Mouse (Mus musculus) kidney, embryonic 15.5 days (tissue): ENCODE results near the gene Lamtor4. TPM values are rescaled to one million over a fixed set of nuclear protein-coding genes. Genes with fewer than 3 reads are reported as not detected.
A peak's percentile ranks its signal among the peaks of the same experiment; 100 is the strongest.

Source experiments
- ATAC-seq: fragments of 200-750 bp; cut with Nextera tagmentation; replicated peaks from 2 replicates; pipeline ENCODE4 v1.8.0; 2017; ENCODE audit warnings: moderate TSS enrichment; ENCODE audit not compliant: low FRiP score
- H3K27ac ChIP-seq: fragments of 300-500 bp; sonication (generic); 2 replicates; pipeline ENCODE4 v1.5.1; 2015; ENCODE audit warnings: mild to moderate bottlenecking, inconsistent platforms
- H3K27me3 ChIP-seq: fragments of 300-500 bp; sonication (generic); 2 replicates; pipeline ENCODE4 v1.6.1; 2015; ENCODE audit warnings: inconsistent platforms
- H3K36me3 ChIP-seq: fragments of 300-500 bp; sonication (generic); 2 replicates; pipeline ENCODE4 v1.6.1; 2015; ENCODE audit warnings: inconsistent platforms
- H3K4me1 ChIP-seq: fragments of 300-500 bp; sonication (generic); 2 replicates; pipeline ENCODE4 v1.6.1; 2015; ENCODE audit warnings: inconsistent platforms
- H3K4me2 ChIP-seq: fragments of 300-500 bp; sonication (generic); 2 replicates; pipeline ENCODE4 v1.6.1; 2015; ENCODE audit warnings: moderate library complexity, mild to moderate bottlenecking, inconsistent platforms
- H3K4me3 ChIP-seq: fragments of 300-500 bp; sonication (generic); replicated peaks from 2 replicates; pipeline ENCODE4 v1.5.1; 2015; ENCODE audit warnings: mild to moderate bottlenecking, inconsistent platforms
- H3K9ac ChIP-seq: fragments of 300-500 bp; sonication (generic); 2 replicates; pipeline ENCODE4 v1.6.1; 2015; ENCODE audit warnings: mild to moderate bottlenecking, inconsistent platforms
- H3K9me3 ChIP-seq: fragments of 300-500 bp; sonication (generic); replicated peaks from 2 replicates; pipeline ENCODE4 v1.6.1; 2016; ENCODE audit warnings: inconsistent platforms
- WGBS: fragments of 180-500 bp; shearing (Covaris S2); methylation state at CpG from one replicate; pipeline ENCODE4 v1.1.7; 2015; ENCODE audit warnings: mixed read lengths; 5-methylcytosine and 5-hydroxymethylcytosine counted together
- polyA plus RNA-seq: library from polyadenylated mRNA; unstranded; fragments of >200 nt; fragmentation: Nextera tagmentation; extraction: Ambion mirVana; gene quantifications from 2 replicates; pipeline ENCODE4 v1.2.1, GENCODE M21; 2015

Gene Lamtor4
- polyA plus RNA-seq, 1 experiment from 2014 or later: 57.8 TPM

- Histone ChIP-seq H3K4me2 (peak overlapping the region; percentile 84), H3K4me3 (peak overlapping the region; percentile 80; the same call in 1 of the 2 replicates), H3K4me1 (peaks cover 44% of the 10 kb centered on the region), H3K9me3 (peaks cover 7% of the 10 kb centered on the region; the same call in 1 of the 2 replicates), H3K36me3 (peaks cover 17% of the 10 kb centered on the region), H3K27me3 (peaks cover 7% of the 10 kb centered on the region; the same call in 1 of the 2 replicates), H3K27ac (no peak overlapping the region), H3K9ac (no peak overlapping the region)
- WGBS: 87% methylated on average over 7 of the region's 7 CpGs
- ATAC-seq: no peak
Observed at GRCm38 (mm10) chr5:138277994-138278393, 22.7 kb downstream of the Lamtor4 start.

- Histone ChIP-seq H3K4me1 (peaks cover 41% of the 10 kb centered on the region), H3K36me3 (peaks cover 14% of the 10 kb centered on the region), H3K27ac (peak within 1 kb of the TSS; percentile 66; the same call in 1 of the 2 replicates), H3K27me3 (peaks cover 7% of the 10 kb centered on the region; the same call in 1 of the 2 replicates), H3K9me3 (peaks cover 7% of the 10 kb centered on the region; the same call in 1 of the 2 replicates), H3K9ac (peak within 1 kb of the TSS; percentile 87), H3K4me3 (peak within 1 kb of the TSS; percentile 80), H3K4me2 (peak within 1 kb of the TSS; percentile 84)
- ATAC-seq: peak; percentile 99
- WGBS: under 1% methylated on average over 55 of the region's 56 CpGs
Observed at GRCm38 (mm10) chr5:138279585-138280424, 24.5 kb downstream of the Lamtor4 start, which contains the start of the genes Gm43720, Gpc2 and Stag3. Gm43720 (minus strand) TSS chr5:138279958. Gpc2 (minus strand) TSS chr5:138280005. Stag3 (plus strand) TSS chr5:138280240.

- H3K4me3 ChIP-seq: peak overlapping the region; percentile 80
- peaks cover 7% of the 10 kb centered on the region; the same call in 1 of the 2 replicates for H3K9me3 ChIP-seq
- H3K9ac ChIP-seq: no peak overlapping the region
- H3K4me2 ChIP-seq: peak overlapping the region; percentile 84
- ATAC-seq: no peak
- H3K27ac ChIP-seq: no peak overlapping the region
- WGBS: 24% methylated on average over 26 of the region's 26 CpGs
- H3K4me1 ChIP-seq: peaks cover 36% of the 10 kb centered on the region
- H3K27me3 ChIP-seq: peaks cover 7% of the 10 kb centered on the region; the same call in 1 of the 2 replicates
- peaks cover 14% of the 10 kb centered on the region for H3K36me3 ChIP-seq
Observed at GRCm38 (mm10) chr5:138280425-138280768, 25.1 kb downstream of the Lamtor4 start.

GRCm38 (mm10) chr5:138280829-138281228 lies 25.5 kb downstream of the Lamtor4 start:
- peak overlapping the region; percentile 84; the same call in 1 of the 2 replicates for H3K4me2 ChIP-seq
- no peak overlapping the region for H3K4me3 ChIP-seq
- no peak for ATAC-seq
- H3K4me1 ChIP-seq: peaks cover 31% of the 10 kb centered on the region
- no peak overlapping the region for H3K9ac ChIP-seq
- peaks cover 14% of the 10 kb centered on the region for H3K36me3 ChIP-seq
- no peak overlapping the region for H3K27ac ChIP-seq
- peaks cover 7% of the 10 kb centered on the region; the same call in 1 of the 2 replicates for H3K27me3 ChIP-seq
- 90% methylated on average over 15 of the region's 15 CpGs for WGBS
- H3K9me3 ChIP-seq: peaks cover 7% of the 10 kb centered on the region; the same call in 1 of the 2 replicates

- Histone ChIP-seq H3K4me2 (no peak overlapping the region), H3K9me3 (peaks cover 7% of the 10 kb centered on the region; the same call in 1 of the 2 replicates), H3K27ac (no peak overlapping the region), H3K36me3 (peaks cover 9% of the 10 kb centered on the region), H3K9ac (no peak overlapping the region), H3K4me3 (no peak overlapping the region), H3K27me3 (peaks cover 7% of the 10 kb centered on the region; the same call in 1 of the 2 replicates), H3K4me1 (peaks cover 22% of the 10 kb centered on the region)
- WGBS: 73% methylated on average over 2 of the region's 2 CpGs
- ATAC-seq: no peak
Observed at GRCm38 (mm10) chr5:138281798-138282197, 26.5 kb downstream of the Lamtor4 start.

GRCm38 (mm10) chr5:138283540-138283939 lies 28.3 kb downstream of the Lamtor4 start:
- Histone ChIP-seq H3K36me3 (no peaks in the 10 kb centered on the region), H3K9me3 (peaks cover 7% of the 10 kb centered on the region; the same call in 1 of the 2 replicates), H3K27me3 (peaks cover 7% of the 10 kb centered on the region; the same call in 1 of the 2 replicates), H3K27ac (no peak overlapping the region), H3K9ac (no peak overlapping the region), H3K4me1 (peaks cover 14% of the 10 kb centered on the region), H3K4me3 (no peak overlapping the region), H3K4me2 (no peak overlapping the region)
- WGBS: 61% methylated on average over 1 of the region's 1 CpGs
- no peak for ATAC-seq

GRCm38 (mm10) chr5:138287861-138288260 lies 32.6 kb downstream of the Lamtor4 start:
- H3K4me1 ChIP-seq: no peaks in the 10 kb centered on the region
- H3K9me3 ChIP-seq: no peaks in the 10 kb centered on the region
- H3K9ac ChIP-seq: no peak overlapping the region
- H3K36me3 ChIP-seq: no peaks in the 10 kb centered on the region
- no peak for ATAC-seq
- no peak overlapping the region for H3K4me3 ChIP-seq
- 75% methylated on average over 3 of the region's 3 CpGs for WGBS
- no peak overlapping the region for H3K27ac ChIP-seq
- H3K27me3 ChIP-seq: no peaks in the 10 kb centered on the region
- H3K4me2 ChIP-seq: no peak overlapping the region

- H3K4me3 ChIP-seq: no peak overlapping the region
- no peaks in the 10 kb centered on the region for H3K27me3 ChIP-seq
- no peak overlapping the region for H3K9ac ChIP-seq
- no peaks in the 10 kb centered on the region for H3K9me3 ChIP-seq
- ATAC-seq: no peak
- H3K36me3 ChIP-seq: no peaks in the 10 kb centered on the region
- no peaks in the 10 kb centered on the region for H3K4me1 ChIP-seq
- no peak overlapping the region for H3K4me2 ChIP-seq
- no peak overlapping the region for H3K27ac ChIP-seq
- WGBS: 86% methylated on average over 1 of the region's 1 CpGs
Observed at GRCm38 (mm10) chr5:138291638-138292037, 36.4 kb downstream of the Lamtor4 start.

- no peak overlapping the region for H3K4me2 ChIP-seq
- no peaks in the 10 kb centered on the region for H3K9me3 ChIP-seq
- H3K9ac ChIP-seq: no peak overlapping the region
- H3K27ac ChIP-seq: no peak overlapping the region
- H3K27me3 ChIP-seq: no peaks in the 10 kb centered on the region
- no peak overlapping the region for H3K4me3 ChIP-seq
- no peaks in the 10 kb centered on the region for H3K36me3 ChIP-seq
- no peak for ATAC-seq
- H3K4me1 ChIP-seq: no peaks in the 10 kb centered on the region
Observed at GRCm38 (mm10) chr5:138294158-138294557, 38.9 kb downstream of the Lamtor4 start.

GRCm38 (mm10) chr5:138299613-138300012 lies 44.3 kb downstream of the Lamtor4 start:
- H3K9ac ChIP-seq: no peak overlapping the region
- H3K27ac ChIP-seq: no peak overlapping the region
- no peak for ATAC-seq
- 82% methylated on average over 2 of the region's 2 CpGs for WGBS
- H3K36me3 ChIP-seq: no peaks in the 10 kb centered on the region
- H3K4me1 ChIP-seq: no peaks in the 10 kb centered on the region
- no peaks in the 10 kb centered on the region for H3K9me3 ChIP-seq
- H3K27me3 ChIP-seq: no peaks in the 10 kb centered on the region
- H3K4me2 ChIP-seq: no peak overlapping the region
- no peak overlapping the region for H3K4me3 ChIP-seq
